Mouse (Mus musculus) liver, adult 2 months (tissue): ENCODE data around the gene Grhl1.

ENCODE experiments used
- CTCF ChIP-seq: fragments of 200-500 bp; IDR thresholded peaks from 2 replicates; pipeline ENCODE4 v1.5.1; 2011; ENCODE audit warnings: low read depth, low read length, control low read depth
- POLR2A ChIP-seq: fragments of 200-500 bp; IDR thresholded peaks from 2 replicates; pipeline ENCODE4 v1.6.1; 2011; ENCODE audit warnings: low read length, control low read depth; ENCODE audit not compliant: insufficient read depth; ENCODE audit errors: extremely low read depth

GRCm38 (mm10) chr12:24648094-24648493 lies 76.0 kb downstream of the Grhl1 start:
- TF ChIP-seq POLR2A (no peak), CTCF (no peak)
